Mouse (Mus musculus): Measurements from ENCODE around the gene Atp2b2.

Atp2b2 gene

DNA sequence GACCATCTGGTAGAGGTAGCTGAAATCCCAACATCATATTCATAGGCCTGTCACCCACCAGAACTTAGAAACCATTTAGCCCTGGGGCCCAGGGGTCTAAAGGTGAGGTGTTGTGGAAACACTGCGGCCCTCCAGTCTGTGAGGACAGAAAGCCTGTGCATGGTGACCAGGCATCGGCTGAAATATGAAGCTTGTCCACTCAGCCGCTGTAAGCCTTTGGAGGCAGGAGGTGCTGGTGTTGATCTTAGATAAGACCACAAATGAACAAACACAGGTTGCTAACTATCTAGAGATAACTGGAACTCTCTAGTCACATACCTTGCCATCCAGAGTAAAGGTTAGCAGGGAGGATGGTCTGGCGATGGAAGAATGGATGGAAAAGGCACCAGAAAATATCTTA is 321.4 kb downstream of the Atp2b2 start:
- in situ Hi-C loops (cut with MboI, MseI) = no loop called here

DNA sequence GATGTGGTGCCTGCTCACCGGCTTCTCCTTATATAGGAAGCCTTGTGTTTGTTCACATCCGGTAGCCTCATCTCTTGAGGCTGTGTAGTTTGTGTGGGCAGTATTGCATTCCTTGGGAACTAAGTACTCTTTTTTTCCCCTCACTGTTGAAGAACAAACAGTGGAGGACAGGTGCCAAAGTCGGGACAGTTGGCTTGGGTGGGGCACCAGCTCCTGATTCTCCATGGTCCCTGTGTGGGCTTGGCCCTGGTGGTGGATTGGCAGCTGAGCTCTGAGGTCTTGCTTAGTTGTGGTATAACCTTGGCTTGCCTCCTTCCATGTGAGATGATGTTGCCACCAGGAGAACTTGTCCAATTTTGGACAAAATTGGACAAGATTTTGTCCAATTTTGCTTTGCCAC is 322.5 kb downstream of the Atp2b2 start, which contains the start of gene Ghrl:
Ghrl (minus strand) TSS at position 3 of the 400 bp plus-strand sequence.
- in situ Hi-C loops (cut with MboI, MseI) = loop anchor here (10.0 kb wide), 1 partner anchor 1995 kb away; no protein-coding TSS in a partner anchor

DNA sequence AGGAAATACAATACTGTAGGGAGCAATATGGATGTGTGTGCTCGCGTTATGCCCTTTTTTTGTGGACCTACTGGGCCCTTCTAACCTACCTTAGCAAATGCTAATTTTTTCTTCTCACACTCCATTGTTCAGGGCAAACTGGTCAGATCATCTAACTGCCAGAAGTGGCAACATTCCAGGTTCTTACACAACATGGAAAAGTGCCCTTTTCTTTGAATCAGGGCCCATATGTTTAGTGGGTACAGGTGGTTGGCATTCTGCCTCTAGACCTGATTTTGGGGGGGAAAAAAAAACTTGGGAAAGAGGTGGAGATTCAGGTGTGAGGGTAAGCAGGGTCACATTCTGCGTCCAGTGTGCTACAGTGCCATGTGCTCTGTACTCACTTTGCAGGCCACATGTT is 324.9 kb downstream of the Atp2b2 start:
- in situ Hi-C loops (cut with MboI, MseI) = loop anchor here (10.0 kb wide), 1 partner anchor 1997 kb away; no protein-coding TSS in a partner anchor

DNA sequence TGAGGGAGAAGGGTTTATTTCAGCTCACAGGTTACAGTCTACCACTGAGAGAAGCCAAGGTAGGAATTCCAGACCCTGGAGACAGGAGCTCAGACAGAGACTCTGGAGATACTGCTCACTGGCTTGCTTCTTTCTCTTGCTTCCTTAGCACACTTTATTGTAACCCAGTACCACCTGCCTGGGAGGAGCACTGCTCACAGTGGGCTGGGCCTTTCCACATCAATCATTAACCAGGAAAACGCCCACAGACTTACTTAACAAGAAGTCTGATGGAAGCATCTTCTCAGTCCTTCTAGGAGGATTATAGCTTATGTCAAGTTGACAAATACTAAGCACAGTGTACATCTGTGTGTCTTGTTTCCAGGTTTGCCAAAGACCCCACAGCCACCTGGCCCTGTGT is 327.6 kb downstream of the Atp2b2 start:
- in situ Hi-C loops (cut with MboI, MseI) = loop anchor here (10.0 kb wide), 1 partner anchor 2000 kb away; no protein-coding TSS in a partner anchor

DNA sequence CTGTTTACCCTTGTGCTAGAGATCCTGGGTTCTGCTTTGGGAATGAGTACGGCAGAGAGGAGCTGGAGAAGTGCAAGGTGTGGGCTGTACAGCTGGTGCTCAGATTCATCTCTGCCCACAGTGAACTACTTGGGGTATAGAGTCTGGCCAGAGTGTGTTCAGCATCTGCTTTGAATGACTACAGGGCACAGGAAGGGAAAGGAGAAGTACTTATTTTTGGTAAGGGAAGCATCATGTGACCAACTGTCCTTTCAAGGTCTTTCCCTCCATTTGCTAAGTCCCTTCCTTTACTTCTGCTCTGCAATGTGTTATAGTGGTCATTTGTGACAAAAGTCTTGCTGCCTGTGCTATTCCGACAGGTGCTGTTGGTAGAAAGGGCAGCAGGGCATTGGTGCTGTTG is 328.1 kb downstream of the Atp2b2 start:
- in situ Hi-C loops (cut with MboI, MseI) = loop anchor here (10.0 kb wide), 1 partner anchor 2001 kb away; no protein-coding TSS in a partner anchor

DNA sequence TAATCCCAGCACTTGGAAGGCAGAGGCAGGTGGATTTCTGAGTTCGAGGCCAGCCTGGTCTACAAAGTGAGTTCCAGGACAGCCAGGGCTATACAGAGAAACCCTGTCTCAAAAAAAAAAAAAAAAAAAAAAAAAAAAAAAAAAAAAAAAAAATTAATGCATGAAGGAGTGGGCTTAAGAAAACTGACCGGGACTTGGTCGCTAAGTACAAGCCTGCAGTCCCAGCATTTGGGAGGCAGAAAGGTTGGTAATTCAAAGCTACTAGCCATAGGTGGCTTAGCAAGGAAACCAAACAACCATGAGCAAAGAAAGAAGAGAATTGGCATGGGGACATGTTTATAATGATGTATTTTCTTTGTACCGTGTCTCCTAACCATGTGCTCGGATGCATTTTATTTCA is 329.0 kb downstream of the Atp2b2 start:
- in situ Hi-C loops (cut with MboI, MseI) = loop anchor here (10.0 kb wide), 1 partner anchor 2001 kb away; no protein-coding TSS in a partner anchor

DNA sequence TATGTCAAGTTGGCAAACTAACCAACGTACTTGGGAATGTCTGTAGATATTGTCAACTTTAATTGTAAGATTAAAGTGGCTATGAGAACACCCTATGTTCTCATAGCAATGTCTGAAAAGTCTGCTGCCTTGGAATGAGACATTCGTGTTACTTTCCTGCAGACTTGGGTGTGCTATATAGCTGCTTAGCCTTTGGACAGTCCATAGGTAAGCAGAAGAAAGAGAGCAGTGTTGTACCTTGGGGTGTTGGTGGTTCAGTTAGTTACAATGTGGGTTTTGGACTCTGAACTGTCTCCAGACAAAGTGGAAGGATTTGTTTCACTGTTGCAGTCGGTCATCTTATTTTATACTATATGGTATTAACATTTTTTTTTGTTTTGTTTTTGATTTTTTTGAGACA is 329.7 kb downstream of the Atp2b2 start:
- in situ Hi-C loops (cut with MboI, MseI) = loop anchor here (10.0 kb wide), 1 partner anchor 2002 kb away; no protein-coding TSS in a partner anchor

DNA sequence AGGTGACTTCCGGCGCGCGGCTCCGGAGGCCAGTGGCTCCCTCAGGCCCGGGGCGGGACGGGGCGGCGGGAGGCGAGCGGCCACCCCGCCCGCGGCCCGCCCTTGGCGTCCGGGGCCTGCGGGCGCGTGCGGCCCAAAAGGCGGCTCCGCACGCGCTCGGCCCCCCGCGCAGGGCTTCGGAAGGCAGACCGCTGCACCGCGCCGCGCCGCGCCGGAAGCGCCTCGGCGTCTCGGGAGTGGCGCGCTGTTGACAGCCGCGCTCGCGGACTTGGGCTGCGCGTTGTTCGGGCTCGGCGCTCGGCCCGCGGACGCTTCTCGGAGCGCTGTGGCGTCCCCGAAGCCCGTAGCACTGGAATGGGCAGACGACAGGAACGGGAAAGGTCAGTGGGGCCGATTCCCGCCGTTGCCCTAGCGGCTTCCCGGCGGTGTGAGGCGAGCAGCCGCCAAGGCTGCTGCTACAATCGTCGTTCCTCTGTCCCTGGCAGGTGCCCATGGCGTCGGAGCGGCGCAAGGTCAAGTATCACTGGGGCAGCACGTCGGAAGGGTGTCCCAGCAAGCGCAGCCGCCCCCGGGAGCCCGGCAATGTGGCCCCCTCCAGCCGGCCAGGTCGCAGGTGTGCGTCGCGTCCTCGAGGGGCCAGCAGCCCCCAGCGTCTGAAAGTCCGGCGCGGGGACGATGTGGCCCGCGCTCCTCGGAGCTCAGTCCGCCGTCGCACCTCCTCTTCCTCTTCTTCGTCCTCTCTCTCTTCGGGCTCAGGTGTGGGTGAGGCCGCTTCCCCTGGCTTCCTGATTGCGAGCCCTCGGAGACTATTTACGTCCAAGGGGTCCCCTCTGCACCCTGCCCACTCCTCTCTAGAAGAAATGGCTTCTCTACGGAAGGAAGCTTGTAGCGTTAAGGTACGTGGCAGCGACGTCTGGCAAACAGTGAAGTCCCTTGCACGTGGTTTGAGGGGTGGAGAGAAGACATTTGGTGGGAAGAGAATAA is 344.9 kb downstream of the Atp2b2 start:
- in situ Hi-C loops (cut with MboI, MseI) = no loop called here

DNA sequence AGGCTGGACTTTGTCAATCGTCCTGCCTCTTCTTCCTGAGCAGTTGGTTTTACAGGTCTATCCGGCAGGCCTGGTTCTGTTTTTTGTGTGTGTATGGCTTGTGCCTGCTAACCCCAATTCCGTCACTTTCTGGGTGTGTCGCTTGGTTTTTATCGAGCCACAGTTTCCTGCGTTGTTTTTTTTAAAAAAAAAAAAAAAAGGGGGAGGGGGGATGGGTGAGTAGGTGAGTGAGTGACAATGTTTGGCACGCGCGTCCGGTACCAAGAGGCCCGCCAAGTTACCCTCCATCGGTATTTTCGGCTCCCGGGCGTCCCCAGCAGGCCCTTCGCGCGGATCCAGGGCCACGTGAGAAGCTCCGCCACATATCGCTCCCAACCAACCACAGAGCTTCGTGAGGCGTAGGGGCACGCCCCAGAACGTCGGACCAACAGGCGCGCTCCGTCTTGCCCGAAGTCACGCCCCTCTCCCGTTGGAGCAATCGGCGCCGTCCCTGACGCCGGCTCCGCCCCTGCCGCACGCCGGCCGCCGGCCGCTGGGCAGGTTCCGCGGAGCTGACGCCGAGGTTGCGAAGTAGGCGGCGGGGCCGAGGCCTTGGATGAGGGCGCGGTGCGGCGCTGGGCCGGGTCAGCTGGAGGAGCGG is 345.7 kb downstream of the Atp2b2 start, which contains the start of gene Tatdn2:
Tatdn2 (plus strand) TSS at position 469 of the 640 bp plus-strand sequence.
- in situ Hi-C loops (cut with MboI, MseI) = no loop called here

DNA sequence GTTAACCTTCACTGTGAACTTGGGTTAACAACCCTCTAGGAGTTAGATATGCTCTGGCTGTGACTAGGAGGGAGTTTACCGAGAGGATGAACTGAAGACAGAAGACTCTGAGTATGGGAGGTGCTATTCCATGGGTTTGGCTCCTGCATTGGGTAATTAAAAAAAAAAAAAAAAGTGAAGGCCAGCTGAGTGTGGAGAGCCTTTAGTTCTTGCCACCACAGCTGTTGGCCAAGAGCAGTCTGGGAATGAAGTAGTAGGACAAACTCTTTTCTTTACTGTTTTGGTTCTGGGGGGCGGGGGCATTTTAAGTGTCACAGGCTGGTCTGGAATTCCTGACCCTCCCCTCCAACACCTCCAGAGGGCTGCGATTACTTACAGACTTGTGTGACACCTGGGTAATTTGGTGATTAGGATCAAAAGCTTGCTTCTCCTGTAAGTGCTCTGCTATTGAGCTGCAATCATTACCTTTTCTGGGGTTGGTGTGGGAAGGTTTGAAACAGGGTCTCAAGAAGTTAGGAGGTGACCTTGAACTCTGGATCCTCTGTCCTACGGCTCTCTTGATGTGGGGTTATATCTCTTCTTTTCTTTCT is 346.6 kb downstream of the Atp2b2 start:
- in situ Hi-C loops (cut with MboI, MseI) = no loop called here

DNA sequence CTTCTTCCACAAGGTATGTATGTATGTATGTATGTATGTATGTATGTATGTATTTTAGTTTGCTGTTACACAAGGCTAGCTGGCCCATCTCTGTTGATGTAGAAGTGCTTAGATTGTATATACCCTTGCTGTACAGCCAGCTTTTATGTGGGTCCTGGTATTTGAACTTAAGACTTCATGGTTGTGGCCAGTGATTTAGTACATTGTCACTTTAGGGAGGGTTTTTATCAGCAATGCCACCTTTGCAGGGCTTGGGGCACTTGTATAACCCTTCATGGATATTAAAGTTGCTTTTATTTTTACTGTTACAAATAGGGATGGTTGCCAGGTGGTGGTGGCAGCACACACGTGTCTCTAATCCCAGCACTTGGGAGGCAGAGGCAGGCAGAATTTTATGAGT is 347.2 kb downstream of the Atp2b2 start:
- in situ Hi-C loops (cut with MboI, MseI) = no loop called here

All from T-helper 1 cell (primary cell).